Mouse (Mus musculus): ENCODE data around the gene Fxyd4.

- TF ChIP-seq CTCF (IDR thresholded peaks at IDR 0.05; ENCODE audit: low read depth) (no peak), EP300 (IDR thresholded peaks at IDR 0.05; ENCODE audit: low read depth) (no peak)
These were observed 29.0 kb downstream of the Fxyd4 start for GRCm38 (mm10) chr6:117908424-117908900.

Measured in liver, postnatal 0 days (tissue).